Mouse (Mus musculus) midbrain, embryonic 13.5 days (tissue): ENCODE results near the gene Fzd2. TPM values are rescaled to one million over a fixed set of nuclear protein-coding genes. Genes with fewer than 3 reads are reported as not detected.

Experiments
- ATAC-seq: fragments of 200-750 bp; cut with Nextera tagmentation; 2 replicates; pipeline ENCODE4 v1.8.0; 2017; ENCODE audit warnings: mild to moderate bottlenecking, moderate TSS enrichment, moderate library complexity
- H3K27ac ChIP-seq: fragments of 300-500 bp; sonication (generic); 2 replicates; pipeline ENCODE4 v1.5.1; 2015; ENCODE audit warnings: inconsistent platforms, mild to moderate bottlenecking, moderate library complexity
- H3K27me3 ChIP-seq: fragments of 300-500 bp; sonication (generic); 2 replicates; pipeline ENCODE4 v1.6.1; 2015; ENCODE audit warnings: mild to moderate bottlenecking, inconsistent platforms
- H3K36me3 ChIP-seq: fragments of 300-500 bp; sonication (generic); 2 replicates; pipeline ENCODE4 v1.6.1; 2015; ENCODE audit warnings: mild to moderate bottlenecking, inconsistent platforms
- H3K4me1 ChIP-seq: fragments of 300-500 bp; sonication (generic); replicated peaks from 2 replicates; pipeline ENCODE4 v1.6.1; 2015; ENCODE audit warnings: inconsistent platforms
- H3K4me2 ChIP-seq: fragments of 300-500 bp; sonication (generic); replicated peaks from 2 replicates; pipeline ENCODE4 v1.6.1; 2015; ENCODE audit warnings: moderate library complexity, mild to moderate bottlenecking, inconsistent platforms
- H3K4me3 ChIP-seq: fragments of 300-500 bp; sonication (generic); replicated peaks from 2 replicates; pipeline ENCODE4 v1.5.1; 2015; ENCODE audit warnings: mild to moderate bottlenecking, inconsistent platforms
- H3K9ac ChIP-seq: fragments of 300-500 bp; sonication (generic); replicated peaks from 2 replicates; pipeline ENCODE4 v1.6.1; 2015; ENCODE audit warnings: mild to moderate bottlenecking, inconsistent platforms
- H3K9me3 ChIP-seq: fragments of 300-500 bp; sonication (generic); 2 replicates; pipeline ENCODE4 v1.6.1; 2016; ENCODE audit warnings: mild to moderate bottlenecking, inconsistent platforms
- WGBS: fragments of 180-500 bp; shearing (Covaris S2); methylation state at CpG from one replicate; pipeline ENCODE4 v1.1.7; 2015; 5-methylcytosine and 5-hydroxymethylcytosine counted together
- polyA plus RNA-seq: library from polyadenylated mRNA; unstranded; fragments of >200 nt; fragmentation: Nextera tagmentation; extraction: Ambion mirVana; gene quantifications from 2 replicates; pipeline ENCODE4 v1.2.1, GENCODE M21; 2015

Fzd2 gene
- polyA plus RNA-seq, 1 experiment from 2014 or later: 13.2 TPM

DNA sequence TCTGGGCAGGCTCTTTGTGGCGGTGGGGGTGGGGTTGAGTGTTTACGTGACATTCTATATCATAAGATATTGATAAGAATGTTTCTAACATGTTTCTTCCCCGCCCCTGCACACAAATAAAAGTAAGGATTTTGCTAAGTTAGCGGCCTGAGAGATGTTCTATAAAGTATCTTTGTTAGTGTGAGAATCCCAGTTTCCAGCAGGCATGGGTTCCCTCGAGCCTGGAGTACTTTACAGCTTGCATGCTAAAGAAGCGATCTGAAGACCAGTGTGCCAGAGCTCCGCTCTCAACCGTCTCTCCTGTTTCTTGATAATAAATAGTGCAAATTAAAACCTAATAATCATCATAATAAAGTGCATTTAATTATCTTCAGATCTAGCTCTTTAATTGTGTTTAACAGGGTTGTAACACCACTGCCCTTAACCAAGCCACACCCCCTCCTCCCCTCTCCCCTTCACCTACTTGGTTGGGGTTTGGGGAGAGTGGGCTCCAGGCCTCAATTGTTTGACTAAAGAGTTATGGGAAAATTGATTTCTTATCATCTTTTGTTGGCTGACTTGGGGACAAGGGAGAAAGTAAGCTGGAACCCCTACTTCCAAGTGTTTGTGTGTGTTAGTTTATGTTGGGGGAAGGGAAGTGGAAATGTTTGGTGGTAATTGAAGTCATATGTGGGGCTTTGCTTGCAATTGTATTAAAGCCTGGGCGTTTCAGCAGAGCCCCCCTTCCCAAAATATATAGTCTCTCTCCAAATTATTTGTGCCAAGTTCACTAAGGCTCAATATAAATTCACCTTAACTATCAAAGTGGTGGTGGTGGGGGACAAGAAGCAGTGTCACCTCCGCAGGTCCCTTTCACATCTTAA is 3.7 kb downstream of the Fzd2 start:
- Histone ChIP-seq H3K27me3 (peaks cover 10% of the 10 kb centered on the region), H3K4me2 (peak overlapping the region; percentile 88), H3K27ac (no peak overlapping the region), H3K4me1 (peaks cover 60% of the 10 kb centered on the region), H3K4me3 (peak overlapping the region; percentile 76), H3K9me3 (no peaks in the 10 kb centered on the region), H3K9ac (peak overlapping the region; percentile 93), H3K36me3 (no peaks in the 10 kb centered on the region)
- WGBS: 15% methylated on average over 10 of the region's 10 CpGs
- no peak for ATAC-seq

DNA sequence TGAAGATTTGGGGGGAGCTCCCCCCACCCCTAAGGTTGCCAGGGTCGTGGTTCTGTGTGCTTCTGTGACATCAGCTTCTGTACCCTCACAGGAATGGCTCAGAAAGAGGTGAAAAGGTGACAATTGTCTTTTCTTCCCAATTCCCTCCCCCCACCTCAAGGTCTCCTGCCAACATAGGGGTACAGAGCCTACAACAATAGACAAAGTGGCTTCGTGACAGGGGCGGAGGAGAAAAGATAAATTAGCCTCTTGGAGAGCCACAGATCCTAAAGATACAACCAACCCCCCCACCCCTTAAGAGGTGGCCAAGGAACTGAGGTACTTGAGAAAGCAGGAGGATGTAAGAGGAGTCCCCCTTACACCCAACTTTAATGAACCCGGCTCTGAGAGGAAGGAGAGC is 4.5 kb downstream of the Fzd2 start:
- Histone ChIP-seq H3K27me3 (peaks cover 11% of the 10 kb centered on the region), H3K4me3 (peak overlapping the region; percentile 76), H3K4me1 (peaks cover 60% of the 10 kb centered on the region), H3K9me3 (no peaks in the 10 kb centered on the region), H3K36me3 (no peaks in the 10 kb centered on the region), H3K4me2 (peak overlapping the region; percentile 88), H3K27ac (no peak overlapping the region), H3K9ac (peak overlapping the region; percentile 93; the same call in 1 of the 2 replicates)
- WGBS: 21% methylated on average over 4 of the region's 4 CpGs
- ATAC-seq: no peak

DNA sequence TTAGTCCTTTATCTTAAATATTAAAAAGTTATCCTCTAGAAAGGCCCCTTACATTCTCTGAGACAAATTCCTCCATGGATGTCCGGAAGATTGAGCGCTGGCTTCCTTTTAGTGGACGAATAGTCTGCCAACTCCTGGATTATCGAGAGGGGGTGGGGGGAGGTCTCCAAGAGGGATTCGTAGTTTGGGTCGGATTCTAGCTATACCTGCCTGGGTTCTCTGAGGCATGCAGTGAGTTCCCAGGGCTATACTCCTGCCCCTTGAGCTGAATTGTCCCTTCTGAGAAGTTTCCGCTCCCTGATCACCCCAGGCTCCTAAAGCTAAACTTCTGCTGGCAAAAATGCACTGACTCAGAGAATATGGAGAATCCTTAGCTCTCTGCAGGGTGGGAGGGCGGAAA is 5.3 kb downstream of the Fzd2 start:
- Histone ChIP-seq H3K27ac (no peak overlapping the region), H3K4me3 (no peak overlapping the region), H3K4me1 (peaks cover 60% of the 10 kb centered on the region), H3K9me3 (no peaks in the 10 kb centered on the region), H3K4me2 (0 out of 2 replicates have a peak overlapping the region, but pooled peaks have one; percentile 5), H3K36me3 (no peaks in the 10 kb centered on the region), H3K9ac (no peak overlapping the region), H3K27me3 (peaks cover 15% of the 10 kb centered on the region)
- no peak for ATAC-seq
- WGBS: 47% methylated on average over 8 of the region's 8 CpGs

DNA sequence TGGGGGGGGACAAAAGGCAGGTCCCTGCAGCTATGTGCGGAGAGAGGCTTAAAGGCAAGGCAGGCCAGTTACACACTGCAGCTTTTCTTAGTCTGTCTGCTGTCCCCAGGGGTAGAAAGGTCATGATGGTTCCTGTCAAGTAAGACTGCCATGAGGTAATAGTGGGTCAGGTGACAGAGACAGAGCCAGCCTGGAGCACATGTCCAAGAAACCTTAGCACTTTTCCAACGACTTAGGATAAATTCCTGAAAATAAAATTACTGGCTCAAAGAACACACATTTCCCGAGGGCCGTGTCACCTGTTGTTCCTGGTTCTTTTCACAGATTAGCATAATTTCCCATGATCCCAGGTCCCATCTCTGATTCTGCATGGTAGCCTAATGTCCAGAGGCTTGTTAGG is 6.1 kb downstream of the Fzd2 start:
- no peak for ATAC-seq
- no peaks in the 10 kb centered on the region for H3K9me3 ChIP-seq
- H3K36me3 ChIP-seq: no peaks in the 10 kb centered on the region
- 0 out of 2 replicates have a peak overlapping the region, but pooled peaks have one; percentile 25 for H3K9ac ChIP-seq
- WGBS: 24% methylated on average over 4 of the region's 4 CpGs
- peaks cover 57% of the 10 kb centered on the region for H3K4me1 ChIP-seq
- no peak overlapping the region for H3K4me2 ChIP-seq
- H3K4me3 ChIP-seq: no peak overlapping the region
- peaks cover 15% of the 10 kb centered on the region for H3K27me3 ChIP-seq
- H3K27ac ChIP-seq: no peak overlapping the region

DNA sequence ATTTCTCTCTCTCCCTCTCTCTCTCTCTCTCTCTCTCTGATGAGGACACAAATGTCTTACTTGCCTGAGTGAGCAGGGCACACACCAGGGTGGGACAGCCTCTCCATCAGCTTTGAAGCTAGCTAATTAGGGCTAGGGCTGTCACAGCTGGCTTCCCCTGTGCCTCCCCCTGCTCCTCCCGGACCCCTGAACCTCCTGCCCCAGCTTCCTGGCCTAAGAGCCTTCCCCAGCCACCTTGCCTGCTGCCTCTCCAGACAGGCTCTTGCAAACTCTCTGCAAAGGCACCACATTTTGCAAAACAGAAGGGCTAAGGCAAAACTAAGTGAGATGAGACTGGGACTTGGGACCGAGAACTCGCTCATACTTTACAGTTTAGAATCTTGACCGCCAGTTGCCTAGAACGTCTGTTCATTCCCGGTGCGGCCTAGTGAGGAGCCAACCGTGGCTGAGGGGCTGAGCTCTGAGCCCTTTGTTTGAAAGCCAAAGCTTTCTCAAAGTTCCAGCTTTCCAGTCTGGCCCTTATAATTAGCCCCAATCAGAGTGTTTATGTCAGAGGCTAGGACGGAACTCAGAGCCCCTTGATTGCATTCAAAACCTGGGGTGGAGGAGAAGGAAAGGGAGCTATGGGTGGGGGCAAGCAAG is 6.6 kb downstream of the Fzd2 start:
- Histone ChIP-seq H3K9me3 (no peaks in the 10 kb centered on the region), H3K27ac (peak overlapping the region; percentile 51; the same call in 1 of the 2 replicates), H3K9ac (0 out of 2 replicates have a peak overlapping the region, but pooled peaks have one; percentile 25), H3K4me1 (peaks cover 52% of the 10 kb centered on the region), H3K36me3 (no peaks in the 10 kb centered on the region), H3K4me3 (no peak overlapping the region), H3K27me3 (peaks cover 15% of the 10 kb centered on the region), H3K4me2 (no peak overlapping the region; the same call in 1 of the 2 replicates)
- 9% methylated on average over 9 of the region's 9 CpGs for WGBS
- no peak for ATAC-seq

DNA sequence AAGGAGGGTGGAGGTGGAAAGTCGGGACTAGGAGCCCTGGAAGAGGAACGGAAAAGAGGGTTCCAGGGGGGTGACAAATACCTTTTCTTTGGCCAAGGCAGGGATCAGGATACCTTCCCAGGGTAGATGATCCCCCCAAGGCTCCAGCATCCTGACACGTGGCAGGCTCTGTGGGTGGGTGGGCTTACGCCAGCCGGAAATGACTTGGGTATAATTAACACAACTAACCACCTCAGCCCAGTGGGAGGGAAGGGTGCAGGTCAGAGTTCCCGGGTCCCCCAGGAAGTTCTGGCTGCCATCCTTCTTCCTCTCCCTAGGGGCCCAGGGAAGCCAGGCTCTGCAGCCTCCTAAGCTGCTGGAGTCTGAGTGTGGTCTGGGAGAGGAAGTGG is 7.1 kb downstream of the Fzd2 start:
- no peaks in the 10 kb centered on the region for H3K9me3 ChIP-seq
- no peak overlapping the region for H3K9ac ChIP-seq
- no peak for ATAC-seq
- no peak overlapping the region for H3K27ac ChIP-seq
- no peaks in the 10 kb centered on the region for H3K36me3 ChIP-seq
- peaks cover 48% of the 10 kb centered on the region for H3K4me1 ChIP-seq
- H3K4me2 ChIP-seq: no peak overlapping the region
- H3K4me3 ChIP-seq: no peak overlapping the region
- WGBS: 16% methylated on average over 6 of the region's 6 CpGs
- H3K27me3 ChIP-seq: peaks cover 15% of the 10 kb centered on the region

DNA sequence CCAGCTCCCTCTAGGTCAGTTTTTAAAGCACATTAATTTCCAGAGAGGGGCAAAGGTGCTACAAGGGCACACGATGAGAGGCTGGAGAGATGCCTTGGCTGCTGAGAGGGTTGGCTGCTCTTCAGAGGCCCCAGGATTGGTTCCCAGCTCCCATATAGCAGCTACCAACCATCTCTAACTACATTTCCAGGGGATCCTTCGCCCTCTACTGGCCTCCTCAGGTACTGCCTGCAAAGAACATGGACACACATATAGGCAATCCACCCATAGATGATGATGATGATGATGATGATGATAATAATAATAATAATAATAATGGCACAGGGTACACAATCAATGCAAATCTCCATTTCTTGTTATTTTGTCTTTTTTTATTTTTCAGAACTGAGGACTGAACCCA is 15.3 kb downstream of the Fzd2 start:
- 66% methylated on average over 2 of the region's 2 CpGs for WGBS
- no peak overlapping the region for H3K4me2 ChIP-seq

DNA sequence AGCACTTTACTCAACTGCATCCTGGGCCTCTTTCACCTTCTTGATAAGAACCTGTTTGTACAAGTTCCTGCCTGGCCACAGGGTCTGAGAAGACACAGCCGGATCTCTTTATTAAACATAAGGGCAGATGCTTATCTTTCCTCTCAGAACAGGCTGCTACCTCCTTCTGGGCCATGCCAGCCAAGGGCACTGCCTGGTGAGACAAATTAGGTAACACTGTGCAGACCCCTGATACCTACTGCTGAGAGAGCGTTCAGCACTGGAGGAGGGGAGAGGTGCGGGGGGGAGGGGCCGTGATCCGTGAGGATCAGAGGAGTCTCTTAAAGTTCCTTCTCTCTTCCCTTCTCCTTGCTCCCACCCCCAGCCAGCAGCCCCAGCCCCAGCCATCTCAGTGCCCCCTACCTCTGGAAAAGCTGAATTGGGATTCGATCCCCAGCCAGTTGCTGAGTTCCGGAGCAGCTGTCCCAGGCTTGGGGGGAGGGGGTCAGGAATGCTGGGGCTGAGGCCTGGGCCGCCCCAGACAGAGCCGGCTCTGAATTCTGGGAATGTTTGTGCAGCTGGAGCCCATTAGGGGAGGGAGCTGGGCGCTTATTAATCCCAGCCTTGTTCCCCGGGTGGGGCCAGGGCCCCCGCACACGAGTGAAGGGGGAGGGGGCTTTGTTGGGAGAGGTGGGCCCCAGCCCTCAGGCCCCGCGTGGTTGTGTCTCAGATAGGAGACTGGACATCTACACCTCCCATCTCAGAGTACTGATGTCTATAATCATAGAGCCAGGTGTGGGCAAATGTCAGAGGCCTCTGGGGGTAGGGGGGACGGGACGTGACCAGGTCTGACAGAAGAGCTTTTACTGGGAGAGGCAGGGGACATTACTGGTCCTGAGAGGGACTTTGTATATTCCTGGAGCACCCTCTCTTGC is 19.9 kb downstream of the Fzd2 start:
- Histone ChIP-seq H3K9ac (0 out of 2 replicates have a peak overlapping the region, but pooled peaks have one; percentile 10), H3K4me2 (peak overlapping the region; percentile 16), H3K4me3 (no peak overlapping the region), H3K27me3 (no peaks in the 10 kb centered on the region), H3K9me3 (no peaks in the 10 kb centered on the region; the same call in 1 of the 2 replicates), H3K27ac (peak overlapping the region; percentile 76), H3K4me1 (peaks cover 32% of the 10 kb centered on the region), H3K36me3 (no peaks in the 10 kb centered on the region)
- peak; percentile 75 for ATAC-seq
- WGBS: 8% methylated on average over 17 of the region's 17 CpGs

More for the DNA sequence above, 15.3 kb downstream of the Fzd2 start:
- H3K9ac ChIP-seq: no peak overlapping the region
- H3K4me3 ChIP-seq: no peak overlapping the region
- peaks cover 11% of the 10 kb centered on the region for H3K4me1 ChIP-seq
- H3K27me3 ChIP-seq: no peaks in the 10 kb centered on the region
- no peak for ATAC-seq
- H3K36me3 ChIP-seq: no peaks in the 10 kb centered on the region
- H3K9me3 ChIP-seq: no peaks in the 10 kb centered on the region; the same call in 1 of the 2 replicates
- no peak overlapping the region for H3K27ac ChIP-seq

DNA sequence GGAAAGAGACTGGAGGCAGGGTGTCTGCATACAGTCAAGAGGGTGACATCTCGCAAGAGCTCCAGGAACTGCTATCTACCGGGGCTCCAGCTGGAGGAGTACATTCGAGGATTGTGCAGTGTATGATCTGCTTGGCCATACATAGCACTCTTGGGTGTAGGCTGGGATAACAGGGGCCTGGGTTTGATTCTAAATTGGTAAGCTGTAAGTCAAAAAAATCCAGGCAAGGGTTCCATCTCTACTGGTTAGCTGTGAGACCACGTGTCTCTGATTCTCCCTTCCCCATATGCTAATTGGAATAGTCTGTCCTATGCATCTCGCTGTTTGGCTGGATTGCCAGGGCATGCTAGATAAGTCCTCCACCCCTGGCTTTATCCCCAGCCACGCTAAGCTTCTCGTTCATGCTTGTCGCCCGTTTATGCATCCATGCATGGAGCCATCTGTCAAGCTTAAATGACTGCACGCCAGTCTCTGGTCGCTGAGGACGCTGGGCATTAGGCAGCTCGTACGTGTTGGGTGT is 20.8 kb downstream of the Fzd2 start:
- peak overlapping the region; percentile 76 for H3K27ac ChIP-seq
- peaks cover 32% of the 10 kb centered on the region for H3K4me1 ChIP-seq
- WGBS: 22% methylated on average over 14 of the region's 14 CpGs
- no peaks in the 10 kb centered on the region for H3K36me3 ChIP-seq
- peak overlapping the region; percentile 41 for H3K4me2 ChIP-seq
- H3K27me3 ChIP-seq: no peaks in the 10 kb centered on the region
- H3K9ac ChIP-seq: no peak overlapping the region
- H3K4me3 ChIP-seq: peak overlapping the region; percentile 9; the same call in 1 of the 2 replicates
- ATAC-seq: peak; percentile 77
- H3K9me3 ChIP-seq: no peaks in the 10 kb centered on the region

DNA sequence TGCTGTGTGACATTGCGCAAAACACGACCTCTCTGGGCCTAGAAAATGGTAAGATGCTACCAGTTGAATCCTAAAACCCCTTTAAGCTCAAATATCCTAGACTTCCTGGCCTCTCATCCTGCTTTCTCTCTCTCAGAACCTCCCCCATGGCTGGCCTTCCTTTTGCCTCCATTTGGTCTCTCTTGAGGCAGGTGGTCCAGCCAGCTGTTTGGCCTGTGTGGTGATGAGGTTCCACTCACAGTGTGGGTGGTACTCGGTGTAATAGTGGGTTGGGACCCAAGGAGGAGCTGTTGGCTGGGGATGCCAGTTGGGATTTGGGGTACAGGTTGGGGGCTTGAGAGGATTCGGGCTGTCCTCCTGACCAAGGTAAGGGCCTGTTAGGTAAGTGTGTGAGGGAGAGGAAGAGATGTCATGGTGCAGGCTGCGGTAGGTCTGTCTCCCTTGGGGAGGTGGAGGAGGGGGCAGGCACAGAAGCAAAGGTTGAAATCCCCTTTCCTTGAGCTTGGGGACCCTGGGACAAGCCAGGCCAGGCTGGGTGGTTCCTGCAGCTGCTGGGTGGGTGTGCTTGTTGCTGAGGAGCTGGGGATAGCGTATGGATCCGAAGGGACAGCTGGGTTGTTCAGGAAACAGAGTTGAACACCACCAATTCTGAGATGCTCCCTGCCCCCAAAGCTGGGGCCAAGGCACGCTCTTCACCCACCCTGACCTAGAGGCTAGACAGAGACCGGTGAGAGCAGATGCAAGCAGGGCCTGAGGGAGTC is 23.2 kb downstream of the Fzd2 start:
- Histone ChIP-seq H3K4me1 (peaks cover 41% of the 10 kb centered on the region), H3K9me3 (no peaks in the 10 kb centered on the region), H3K4me3 (no peak overlapping the region), H3K27me3 (peaks cover under 1% of the 10 kb centered on the region; the same call in 1 of the 2 replicates), H3K9ac (no peak overlapping the region), H3K27ac (no peak overlapping the region), H3K36me3 (no peaks in the 10 kb centered on the region), H3K4me2 (no peak overlapping the region)
- ATAC-seq: no peak
- WGBS: 83% methylated on average over 9 of the region's 9 CpGs

DNA sequence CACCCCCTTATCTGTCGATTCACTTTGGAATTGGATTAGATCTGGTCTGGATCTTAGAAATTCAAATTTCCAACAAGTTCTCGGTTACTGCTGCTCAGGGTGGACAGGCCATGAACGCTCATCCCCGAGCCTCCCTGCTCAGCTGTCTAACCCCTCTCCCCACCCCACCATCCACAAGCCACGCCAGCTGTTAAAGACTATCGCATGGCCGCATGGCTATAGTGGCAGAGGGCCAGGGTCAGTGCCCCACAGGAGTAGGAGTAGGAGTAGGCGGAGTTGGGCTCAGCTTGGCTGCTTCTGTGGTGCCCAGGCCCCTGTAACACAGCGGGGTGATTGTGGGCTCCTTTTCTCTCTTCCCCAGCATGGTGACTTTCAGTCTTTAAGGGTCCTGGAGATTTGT is 24.3 kb downstream of the Fzd2 start:
- WGBS: 40% methylated on average over 9 of the region's 9 CpGs
- Histone ChIP-seq H3K4me2 (no peak overlapping the region), H3K9ac (no peak overlapping the region), H3K27me3 (peaks cover 4% of the 10 kb centered on the region), H3K4me1 (peaks cover 46% of the 10 kb centered on the region), H3K9me3 (no peaks in the 10 kb centered on the region), H3K36me3 (no peaks in the 10 kb centered on the region), H3K4me3 (no peak overlapping the region), H3K27ac (no peak overlapping the region)
- no peak for ATAC-seq
